Mouse (Mus musculus): ENCODE measurements around the gene Celf5.

Gene Celf5

DNA sequence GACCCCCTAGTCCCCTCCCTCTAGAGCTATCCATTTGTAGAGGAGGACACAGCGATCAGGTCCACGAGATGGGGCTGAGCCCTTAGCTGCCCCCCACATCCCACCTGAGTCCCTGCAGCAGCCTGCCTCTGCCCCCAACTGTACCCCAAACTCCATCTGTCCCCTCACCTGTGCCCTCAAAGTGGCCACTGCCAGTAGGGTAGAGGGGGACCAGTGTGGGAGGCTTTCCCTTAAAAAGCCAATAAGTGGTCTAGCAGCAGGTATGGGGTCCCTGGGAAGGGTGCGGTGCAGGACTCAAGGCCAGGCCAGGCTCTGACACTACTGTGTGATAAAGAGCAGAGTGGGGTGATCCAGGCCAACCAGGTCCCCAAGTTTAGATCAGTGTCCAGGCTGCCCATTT is 55.2 kb downstream of the Celf5 start:
- in situ Hi-C loops (cut with MboI), result no loop called here

DNA sequence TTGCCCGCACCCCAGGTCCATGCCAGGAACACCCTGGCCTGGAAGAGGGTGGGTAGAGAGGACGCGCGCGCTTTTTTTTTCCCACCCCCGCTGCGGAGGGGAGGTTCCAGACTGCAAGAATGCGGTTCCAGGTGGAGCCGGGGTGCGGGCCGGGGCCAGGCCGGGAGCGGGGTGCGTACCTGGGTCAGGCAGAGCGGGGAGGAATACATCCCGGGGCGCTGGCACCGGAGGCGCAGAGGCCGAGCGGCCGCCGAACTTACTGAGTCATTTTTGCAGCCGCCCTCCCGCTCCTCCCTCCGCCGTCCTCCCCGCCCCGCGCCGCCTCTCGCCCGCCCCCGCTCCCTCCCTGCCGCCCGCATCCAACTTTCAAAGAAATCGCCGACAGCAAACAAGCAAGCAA is 55.6 kb downstream of the Celf5 start:
- in situ Hi-C loops (cut with MboI), result no loop called here

DNA sequence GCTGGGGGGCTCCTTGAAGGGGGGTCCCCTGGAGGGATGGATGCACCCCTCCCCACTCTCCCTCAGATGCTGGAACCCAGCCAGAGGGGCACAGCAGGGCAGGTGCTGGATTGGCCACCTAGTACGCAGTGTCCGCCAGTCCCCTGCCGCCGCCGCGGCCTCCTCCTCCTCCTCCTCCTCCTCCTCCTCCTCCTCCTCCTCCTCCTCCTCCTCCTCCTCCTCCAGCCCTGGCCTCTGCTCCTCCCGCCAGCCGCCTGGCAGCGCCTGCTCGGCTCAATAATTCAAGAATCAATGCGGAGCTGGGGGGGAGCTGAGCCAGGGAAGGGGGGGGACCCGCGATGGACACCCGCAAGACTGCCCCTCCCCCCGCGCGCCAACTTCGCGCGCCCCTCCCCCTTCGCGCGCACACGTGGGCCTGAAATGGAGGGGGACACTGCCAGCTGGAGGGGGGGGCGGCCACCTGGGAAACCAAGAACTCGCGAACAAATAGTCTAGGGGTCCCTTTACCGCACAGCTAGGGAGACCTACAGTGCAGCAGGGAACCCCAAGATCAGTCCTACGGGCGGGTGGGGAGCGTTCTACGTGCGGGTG is 56.3 kb downstream of the Celf5 start:
- in situ Hi-C loops (cut with MboI), result no loop called here

DNA sequence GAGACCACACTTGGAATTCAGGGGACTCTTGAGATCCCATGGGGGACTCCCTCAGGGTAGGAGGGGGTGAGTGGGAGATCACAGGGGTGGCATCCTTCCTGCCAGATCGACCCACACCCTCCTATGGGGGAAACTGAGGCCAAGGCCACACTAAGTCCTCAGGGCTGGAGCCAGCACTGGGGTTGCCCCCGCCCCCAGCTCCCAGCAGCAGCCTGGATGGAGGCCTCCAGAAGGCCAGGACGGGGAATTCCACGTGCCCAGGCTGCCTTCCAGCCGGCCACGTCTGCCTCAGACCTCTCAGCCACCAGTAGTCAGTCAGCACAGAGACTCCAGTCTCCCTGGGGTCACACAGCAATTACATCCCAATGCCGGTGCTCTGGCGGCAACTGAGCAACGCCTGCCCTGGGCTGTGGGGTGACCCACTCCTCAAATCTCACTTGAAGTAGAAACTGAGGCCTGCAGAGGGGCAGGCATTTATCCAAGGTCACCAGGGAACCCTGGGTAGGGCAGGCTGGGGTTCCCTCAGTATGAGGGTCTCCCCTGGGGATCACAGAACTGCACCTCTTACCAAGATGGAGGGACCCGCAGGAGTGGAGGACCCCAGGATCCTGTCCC is 57.2 kb downstream of the Celf5 start:
- in situ Hi-C loops (cut with MboI), result no loop called here

DNA sequence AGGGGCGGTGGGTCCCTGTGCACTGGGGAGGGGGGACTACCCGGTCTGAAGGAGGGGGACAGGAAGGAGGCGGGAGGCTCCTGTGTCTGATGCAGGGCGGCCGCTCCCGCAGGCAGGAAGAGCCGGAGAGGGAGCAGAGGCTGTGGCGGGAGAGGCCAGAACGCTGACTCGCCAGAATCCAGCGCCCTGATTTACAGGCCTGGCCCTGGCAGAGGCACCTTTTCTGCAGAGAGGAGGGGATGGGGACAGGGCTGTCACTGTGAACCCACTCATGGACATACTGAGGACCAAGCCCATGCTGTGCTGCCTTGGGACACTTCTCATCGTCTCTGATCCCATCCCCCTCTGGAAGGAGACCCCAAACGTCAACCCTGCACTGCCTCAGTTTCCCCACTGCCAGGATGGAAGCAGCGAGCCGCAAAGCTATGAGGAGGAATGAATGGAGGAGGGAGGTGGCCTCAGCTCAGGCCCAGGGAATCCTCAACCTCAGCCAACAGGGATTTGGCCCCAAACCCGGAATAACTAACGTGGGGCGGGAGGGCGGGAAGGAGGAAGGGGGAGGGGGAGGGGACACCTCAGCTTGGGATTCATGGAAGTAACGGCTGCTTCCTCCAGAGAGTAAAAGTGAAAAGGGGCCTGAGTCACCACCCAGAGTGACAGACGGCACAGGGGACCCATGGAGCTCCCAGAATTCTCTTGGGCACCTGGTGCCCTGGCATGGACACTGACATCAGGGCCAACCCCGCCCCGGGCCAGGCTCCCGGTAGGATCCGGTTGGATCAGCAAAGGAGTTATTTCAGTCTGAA is 58.1 kb downstream of the Celf5 start:
- in situ Hi-C loops (cut with MboI), result no loop called here

DNA sequence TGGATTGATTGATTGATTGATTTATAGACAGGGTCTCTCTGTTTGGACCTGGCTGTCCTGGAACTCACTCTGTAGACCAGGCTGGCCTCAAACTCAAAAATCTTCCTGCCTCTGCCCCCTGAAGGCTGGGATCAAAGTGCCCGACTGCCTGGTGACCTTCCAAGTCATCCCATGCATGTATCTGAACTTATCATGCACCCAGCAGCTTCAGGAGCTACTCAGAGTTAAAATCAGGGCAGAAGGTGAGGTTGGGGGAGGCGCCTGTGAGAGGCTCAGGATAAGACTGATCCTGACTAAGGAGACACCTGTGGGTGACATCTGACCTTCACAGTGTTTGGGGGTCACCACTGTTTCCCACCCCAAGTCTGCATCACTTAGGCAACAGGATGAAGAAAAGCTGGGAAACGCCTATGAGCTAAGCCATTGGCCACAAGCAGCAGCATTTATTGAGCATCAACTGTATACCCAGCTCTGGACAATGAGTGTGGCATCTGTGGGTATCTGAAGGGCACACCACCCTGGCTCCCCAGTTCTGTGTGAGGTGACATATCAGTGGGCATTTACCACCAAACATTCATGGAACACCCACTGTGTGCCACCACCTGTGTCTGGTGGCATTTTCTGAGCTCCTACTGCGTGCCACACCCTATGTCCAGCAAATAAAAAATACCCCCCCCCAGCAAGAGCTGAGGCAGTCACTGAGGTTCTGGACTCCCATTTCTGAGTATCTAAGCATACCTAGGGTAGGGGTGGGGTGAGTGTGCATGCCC is 58.8 kb downstream of the Celf5 start:
- in situ Hi-C loops (cut with MboI), result no loop called here

DNA sequence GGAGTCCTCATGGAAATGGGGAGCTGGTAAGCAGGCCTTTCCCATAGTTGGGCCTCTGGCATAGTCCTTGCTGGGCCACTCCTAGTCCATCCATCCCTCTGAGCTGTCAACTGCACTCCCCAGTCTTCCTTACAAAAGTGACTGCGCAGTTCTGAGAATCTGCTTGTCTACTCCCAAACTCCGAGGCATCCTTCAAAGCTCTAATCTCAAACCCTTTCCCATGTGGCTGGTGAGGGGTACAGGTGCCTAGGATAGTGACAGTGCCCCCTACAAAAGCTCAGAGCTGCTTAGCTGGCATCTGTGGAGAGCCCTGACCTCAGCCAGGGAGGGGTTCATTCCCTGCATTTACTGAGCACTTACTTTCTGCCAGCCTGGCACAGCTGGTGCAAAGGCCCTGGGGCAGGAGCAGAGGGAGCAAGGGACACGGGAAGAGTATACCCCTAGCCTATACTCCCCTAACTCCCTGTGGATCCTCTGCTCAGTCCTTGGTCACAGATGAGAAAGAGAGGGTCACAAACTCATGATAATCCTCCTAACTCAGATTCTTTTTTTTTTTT is 59.8 kb downstream of the Celf5 start:
- in situ Hi-C loops (cut with MboI), result no loop called here

DNA sequence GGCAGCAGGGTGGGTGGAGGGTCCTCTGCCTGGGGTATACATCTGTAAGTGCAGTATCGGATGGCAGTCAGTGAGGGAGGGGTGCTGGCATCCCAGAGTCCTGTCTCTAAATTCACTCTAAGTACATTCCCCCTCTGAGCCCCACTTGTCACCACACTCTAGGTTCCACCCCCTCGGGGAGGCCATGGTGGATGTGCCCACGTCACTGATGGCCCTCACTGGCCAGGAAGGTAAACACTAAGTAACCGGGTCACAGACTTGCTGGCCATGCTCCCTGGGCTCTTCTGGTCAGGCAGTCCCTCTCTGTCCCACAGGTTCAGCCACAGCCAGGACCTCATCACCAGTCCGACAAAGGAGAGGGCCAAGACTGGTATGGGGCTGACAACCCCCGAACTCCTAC is 60.3 kb downstream of the Celf5 start:
- in situ Hi-C loops (cut with MboI), result no loop called here

DNA sequence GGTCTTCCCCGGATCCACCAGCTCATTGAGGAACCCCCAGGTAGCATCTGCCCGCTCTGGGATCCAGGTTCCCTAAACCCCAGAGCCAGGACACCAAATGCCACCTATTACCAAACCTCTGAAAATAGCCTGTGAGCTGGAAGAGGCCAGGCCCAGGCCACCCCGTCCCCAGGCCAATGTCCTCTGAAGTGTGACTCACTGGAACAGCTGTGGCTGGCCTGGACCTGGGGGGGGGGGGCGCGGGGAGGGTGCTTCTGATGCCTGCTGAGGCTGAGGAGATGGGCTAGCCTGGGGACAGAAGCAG is 60.8 kb downstream of the Celf5 start:
- in situ Hi-C loops (cut with MboI), result no loop called here

DNA sequence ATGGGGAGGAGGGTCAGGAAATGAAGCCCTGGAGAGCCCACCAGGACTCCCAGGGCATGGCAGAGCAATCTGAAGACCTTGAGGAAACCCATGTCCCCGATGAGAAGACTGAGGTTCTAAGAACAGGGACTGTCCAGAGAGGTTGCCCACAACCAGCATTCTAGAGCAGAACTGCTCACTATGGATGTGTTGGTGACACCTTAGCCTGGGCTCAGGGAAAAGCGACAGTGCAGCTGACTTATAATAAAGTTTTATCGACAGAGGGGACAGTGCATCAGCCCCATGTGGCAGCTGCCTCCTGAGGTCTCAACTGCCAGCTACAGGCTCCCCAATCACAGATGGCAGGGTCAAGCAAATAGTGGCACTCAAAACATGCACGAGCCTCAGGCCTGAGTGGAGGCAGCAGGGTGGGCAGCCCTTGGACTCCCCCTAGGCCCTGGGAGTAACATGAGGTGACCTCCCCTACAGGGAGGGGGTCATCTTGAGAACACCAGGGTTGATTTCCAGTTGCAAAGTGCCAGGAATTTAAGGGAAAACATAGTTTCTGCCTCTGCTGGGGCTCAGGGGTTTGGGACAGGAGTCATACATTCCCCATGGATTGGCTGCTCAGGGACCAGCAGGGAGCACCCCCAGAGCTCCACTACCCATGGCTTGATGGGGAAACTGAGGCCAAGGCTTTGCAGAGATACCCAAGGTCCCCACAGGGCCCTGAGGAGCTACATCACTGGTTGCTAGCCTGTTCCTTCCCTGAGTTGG is 61.3 kb downstream of the Celf5 start:
- in situ Hi-C loops (cut with MboI), result no loop called here

DNA sequence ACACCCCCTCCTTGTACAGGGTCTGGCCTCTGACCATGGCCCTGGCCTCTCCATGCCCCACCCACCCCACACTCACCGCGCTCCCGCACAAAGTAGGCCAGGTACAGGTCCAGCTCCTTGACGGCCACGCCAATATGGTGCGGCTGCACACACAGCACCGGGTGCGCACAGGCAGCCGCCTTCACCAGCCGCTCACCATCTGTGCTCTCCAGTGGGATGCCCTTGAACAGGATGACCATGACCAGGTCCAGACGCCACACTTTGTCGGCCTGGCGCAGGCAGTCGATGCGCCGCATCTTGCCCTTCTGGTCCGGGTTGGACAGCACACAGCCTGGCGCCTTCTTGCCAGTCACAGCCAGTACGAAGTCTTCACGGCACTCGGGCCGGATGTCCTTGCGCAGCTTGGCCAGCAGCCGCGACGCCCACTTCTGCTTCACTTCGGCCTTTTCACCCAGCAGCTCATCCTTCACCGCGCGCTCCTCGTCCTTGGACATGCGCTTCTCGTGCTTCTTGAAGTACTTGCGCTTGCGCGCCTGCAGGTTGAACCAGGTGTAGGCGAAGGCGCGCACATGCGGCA is 62.2 kb downstream of the Celf5 start:
- in situ Hi-C loops (cut with MboI), result no loop called here

DNA sequence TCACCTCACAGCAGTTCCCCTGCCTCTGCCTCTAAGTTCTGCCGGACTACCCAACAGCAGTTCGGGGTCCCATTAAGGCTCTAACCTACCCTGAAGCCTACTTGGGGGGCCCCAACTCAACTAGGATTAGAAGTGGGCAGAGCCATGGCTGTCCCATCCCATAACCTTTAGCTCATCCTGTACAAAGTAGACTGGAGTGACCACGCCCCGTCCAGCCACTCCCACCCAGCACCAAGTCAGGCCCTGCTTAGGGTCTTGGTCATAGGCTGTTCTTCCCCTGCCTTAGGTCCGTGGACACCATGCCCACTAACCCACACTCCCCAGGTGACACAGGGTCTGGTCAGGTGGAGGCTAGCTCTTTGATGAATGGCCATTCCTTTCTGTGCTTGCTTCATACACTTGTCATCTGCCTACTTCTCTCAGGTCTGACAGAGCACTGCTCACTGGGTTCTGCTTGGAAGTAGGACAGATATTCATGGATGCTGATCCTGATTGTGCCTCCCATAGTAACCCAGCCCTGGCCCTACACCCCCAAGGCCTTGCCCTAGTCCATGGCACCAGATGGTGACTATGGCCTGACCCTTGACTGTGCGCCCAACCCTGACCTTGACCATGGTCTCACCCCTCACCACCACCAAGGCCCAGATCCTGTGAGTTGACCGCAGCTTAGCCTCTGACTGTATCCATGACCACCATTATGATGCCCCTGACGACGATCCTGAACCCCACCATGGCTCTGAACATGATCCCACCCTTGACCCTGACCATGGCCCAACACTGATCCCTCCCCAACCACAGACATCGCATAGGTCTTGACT is 63.2 kb downstream of the Celf5 start:
- in situ Hi-C loops (cut with MboI), result no loop called here

DNA sequence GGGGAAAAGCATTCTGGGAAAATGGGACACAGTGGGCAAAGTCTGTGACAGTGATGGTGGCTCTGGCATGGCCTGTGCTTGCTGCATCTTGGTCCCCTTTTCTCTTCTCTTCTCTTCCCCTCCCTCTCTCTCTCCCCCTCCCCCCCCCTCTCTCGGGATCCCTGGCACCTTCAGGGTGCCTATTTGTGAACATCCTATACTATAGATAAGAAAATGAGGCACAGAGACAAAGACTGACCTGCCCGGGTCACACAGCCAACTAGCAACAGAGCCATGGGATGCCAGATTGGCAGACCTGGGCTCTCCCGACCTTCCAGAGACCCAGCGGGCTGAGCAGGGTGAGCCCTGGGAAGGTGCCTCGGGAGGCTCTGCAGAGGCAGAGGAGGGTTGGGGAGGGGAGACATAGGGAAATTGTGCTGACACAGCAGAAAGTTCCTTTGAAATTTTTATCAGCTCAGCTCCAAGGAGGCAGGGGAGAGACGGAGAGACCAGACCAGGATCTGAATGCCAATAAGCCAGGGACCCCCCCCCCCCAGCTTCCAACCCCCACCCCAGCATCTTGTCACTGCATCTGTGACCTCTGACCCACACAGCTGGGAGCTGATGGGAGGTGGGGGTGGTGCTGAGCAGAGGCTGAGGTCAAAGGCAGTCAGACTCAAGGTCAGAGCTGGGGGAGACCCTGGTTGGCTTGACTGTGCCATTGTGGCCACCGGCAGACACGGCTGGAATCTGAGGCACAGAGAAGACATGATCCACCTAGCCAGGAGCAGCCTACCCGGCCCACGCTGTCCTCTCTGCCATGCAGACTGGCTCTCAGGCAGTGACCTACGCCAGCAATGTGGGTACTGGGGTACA is 64.1 kb downstream of the Celf5 start:
- in situ Hi-C loops (cut with MboI), result no loop called here

DNA sequence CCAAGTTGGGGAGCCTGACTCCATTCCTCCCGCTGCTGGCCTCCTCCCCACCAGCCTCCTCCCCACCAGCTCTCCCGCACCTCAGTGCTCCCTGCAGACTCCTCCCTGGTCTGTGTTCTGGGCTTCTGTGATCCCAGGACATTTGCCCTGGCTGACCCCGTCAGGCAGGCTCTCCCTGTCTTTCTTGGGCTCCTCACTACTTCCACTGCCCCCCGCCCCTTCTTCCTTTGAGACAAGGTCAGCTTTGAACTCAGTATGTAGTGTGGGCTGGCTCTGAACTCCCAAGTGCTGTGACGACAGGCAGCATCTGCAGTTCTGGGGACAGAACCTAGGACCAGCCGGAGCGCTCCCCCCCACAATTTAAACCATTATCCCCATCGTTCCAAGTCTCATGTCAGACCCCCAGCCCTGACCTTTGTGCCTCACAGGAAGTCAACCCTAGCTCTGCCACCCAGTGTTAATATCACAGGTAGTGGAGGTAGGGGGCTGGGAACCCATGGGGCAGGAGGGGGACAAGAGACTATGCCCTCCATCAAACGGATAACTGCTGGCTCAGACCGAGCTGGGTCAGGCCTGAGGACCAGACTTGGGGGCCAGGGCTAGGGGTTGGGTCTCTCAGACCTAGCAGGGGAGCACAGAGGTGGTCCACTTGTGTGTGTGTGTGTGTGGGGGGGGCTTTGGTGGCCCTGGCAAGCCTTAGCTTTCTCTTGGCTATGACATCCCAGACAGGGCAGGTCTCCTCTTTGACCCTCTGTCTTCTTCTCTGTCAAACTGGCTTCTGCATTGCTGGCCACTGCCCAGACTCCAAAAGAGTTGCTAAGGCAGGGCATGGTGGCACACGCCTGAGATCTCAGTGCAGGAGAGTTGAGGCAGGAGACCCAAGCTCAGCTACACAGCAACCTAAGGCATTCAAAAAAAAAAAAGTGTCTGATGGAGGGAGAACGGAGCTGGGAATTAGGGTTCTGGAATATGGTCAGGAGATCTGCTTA is 65.0 kb downstream of the Celf5 start:
- in situ Hi-C loops (cut with MboI), result no loop called here

DNA sequence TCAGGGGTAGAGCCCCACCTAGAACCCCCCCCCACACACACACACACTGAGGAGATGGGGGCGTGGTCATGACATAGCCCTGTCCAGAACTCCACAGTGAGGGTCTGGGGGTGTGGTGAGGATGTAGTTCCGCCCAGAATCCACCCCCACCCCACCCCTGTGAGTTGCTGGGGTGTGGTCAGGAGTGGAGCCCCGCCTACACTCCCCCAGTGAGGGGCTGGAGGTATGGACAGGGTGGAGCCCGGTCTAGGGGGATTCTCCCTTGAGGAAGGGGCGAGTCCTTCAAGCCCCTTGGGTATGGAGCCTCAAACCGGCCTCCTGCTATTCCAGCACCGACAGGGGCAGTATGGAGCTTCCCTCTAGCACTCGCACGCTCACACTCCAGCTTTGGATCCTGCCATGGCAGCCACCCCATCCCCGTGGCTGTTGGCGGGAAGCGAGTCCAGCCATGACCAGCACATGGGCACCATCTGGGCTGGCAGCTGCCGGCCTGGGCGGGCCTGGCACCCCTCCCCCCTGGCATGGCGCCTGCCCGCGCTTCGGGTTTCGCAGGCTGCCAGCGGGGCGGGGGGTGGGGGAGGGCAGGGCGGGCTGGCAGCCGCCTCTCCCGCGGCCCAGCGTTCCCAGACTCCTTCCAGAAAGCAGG is 65.8 kb downstream of the Celf5 start:
- in situ Hi-C loops (cut with MboI), result no loop called here

DNA sequence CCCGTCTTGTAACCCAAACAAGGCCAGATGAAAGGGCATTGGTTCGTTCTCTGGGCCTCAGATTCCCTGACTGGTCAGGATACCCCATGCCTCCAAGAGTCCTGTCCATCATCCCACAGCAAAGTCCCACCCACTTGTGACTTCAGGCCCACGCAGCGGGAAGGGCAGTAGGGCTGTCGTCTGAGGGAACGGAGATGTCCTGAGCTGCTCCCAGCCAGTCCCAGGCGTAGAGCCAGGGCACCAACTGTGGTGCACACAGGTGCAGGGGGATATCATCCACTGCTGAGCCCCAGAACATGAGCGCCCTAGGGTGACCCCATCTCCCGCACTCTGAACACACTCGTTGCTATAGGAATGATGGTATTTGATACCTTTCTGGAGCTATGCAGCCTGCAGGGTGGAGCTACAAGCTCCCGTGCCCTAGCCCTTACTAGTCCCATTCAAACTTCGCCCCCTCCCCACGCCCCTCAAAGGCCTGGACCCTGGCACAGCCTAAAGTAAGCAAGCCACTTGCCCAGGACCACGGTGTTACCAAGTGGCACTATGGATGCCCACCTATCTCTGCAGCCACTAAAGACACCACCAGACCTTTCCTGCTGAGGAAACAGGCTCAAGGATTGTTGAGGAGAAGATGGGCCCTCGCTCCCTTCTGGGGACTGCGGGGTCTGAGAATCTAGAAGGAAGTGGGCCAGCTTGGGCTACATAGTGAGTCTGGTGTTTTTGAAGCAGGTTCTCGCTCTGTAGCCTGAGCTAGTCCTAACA is 66.8 kb downstream of the Celf5 start:
- in situ Hi-C loops (cut with MboI), result no loop called here

DNA sequence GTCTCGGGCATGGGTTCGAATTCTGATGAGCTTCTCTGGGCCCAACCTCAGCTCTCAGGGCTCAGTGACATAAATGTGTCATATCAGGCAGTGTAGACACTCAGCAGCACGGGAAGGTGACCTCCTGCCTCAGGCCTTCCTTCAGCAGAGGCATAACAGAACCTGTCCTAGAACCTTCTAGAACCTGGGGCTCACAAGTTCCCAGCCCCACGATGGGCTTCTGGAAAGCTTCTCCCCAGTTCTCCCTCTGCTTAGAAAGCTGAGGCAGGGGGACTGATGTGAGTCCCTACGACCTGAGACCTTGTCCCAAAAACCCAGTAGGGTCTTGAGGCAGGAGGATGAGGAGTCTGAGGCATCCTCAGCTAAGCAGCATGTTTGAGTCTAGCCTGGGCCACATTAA is 67.4 kb downstream of the Celf5 start:
- in situ Hi-C loops (cut with MboI), result no loop called here
